ENCODE assay signal across 8 mouse cellular contexts in the genomic region with DNA sequence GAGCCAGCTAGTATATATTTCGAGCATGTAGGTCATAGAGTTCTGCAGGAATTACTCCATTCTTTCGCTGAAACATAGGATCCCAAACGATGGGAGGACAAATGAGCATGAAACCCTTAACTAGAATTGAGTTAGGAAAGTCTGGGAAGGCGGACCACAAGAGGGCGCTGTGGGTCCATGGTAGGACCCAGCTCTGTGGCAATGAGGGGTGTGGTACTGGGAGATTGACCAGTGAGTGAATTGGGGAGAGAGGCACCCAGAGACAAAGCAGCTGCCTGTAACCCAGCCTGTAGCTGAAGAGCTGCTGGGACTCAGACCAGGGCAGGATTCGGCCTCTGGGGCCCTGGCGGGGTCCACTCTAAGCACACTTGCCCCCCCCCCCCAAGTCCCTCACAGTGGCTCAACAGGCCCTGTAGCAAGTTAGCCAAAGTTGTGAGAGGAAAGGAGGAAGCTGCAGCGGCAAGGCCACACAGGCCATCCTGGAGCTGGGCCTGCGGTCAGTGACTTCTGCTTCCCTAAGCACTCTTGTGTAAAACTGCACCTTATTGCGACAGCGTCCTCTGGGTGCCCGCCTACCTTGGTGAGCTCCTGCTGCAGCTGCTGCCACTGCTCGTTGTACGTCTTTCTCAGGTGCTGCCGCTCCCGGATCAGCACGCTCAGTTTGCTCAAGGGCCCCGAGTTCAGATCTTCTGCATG. TPM values are rescaled to one million over a fixed set of nuclear protein-coding genes. Genes with fewer than 3 reads are reported as not detected.
DNase-seq lines count a peak whose midpoint lies in the region; ATAC-seq and TF ChIP-seq lines count a peak whose summit lies in the region.

No protein-coding gene starts in this region.

- no peak overlapping the region; the same call in 1 of the 2 replicates for H3K9ac ChIP-seq in heart, embryonic 11.5 days (ENCODE audit: low read depth, low read length)
- peak overlapping the region; percentile 44 for H3K9ac ChIP-seq in kidney, embryonic 15.5 days
- H3K9ac ChIP-seq in liver, embryonic 13.5 days: no peak overlapping the region
- no peak overlapping the region for H3K9ac ChIP-seq in stomach, embryonic 15.5 days

- H3ac ChIP-seq in C2C12 (ENCODE audit: control insufficient read depth, insufficient read length, low read depth): no peak overlapping the region

- H3K79me3 ChIP-seq in C2C12 (ENCODE audit: low read depth): no peaks in the 10 kb centered on the region

- peaks cover 10% of the 10 kb centered on the region for H3K4me1 ChIP-seq in bone marrow macrophage, adult 2 months (ENCODE audit: control insufficient read depth, insufficient read depth, low read length)
- peaks cover 24% of the 10 kb centered on the region for H3K4me1 ChIP-seq in heart, embryonic 11.5 days (ENCODE audit: control insufficient read depth, insufficient read depth, low read length)
- H3K4me1 ChIP-seq in kidney, embryonic 15.5 days: peaks cover 37% of the 10 kb centered on the region
- H3K4me1 ChIP-seq in liver, embryonic 13.5 days (replicated peaks): peaks cover 23% of the 10 kb centered on the region
- H3K4me1 ChIP-seq in stomach, embryonic 15.5 days: peaks cover 16% of the 10 kb centered on the region

- peak overlapping the region; percentile 99 for H3K27ac ChIP-seq in bone marrow macrophage, adult 2 months (ENCODE audit: insufficient read depth, low read depth, low read length)
- peak overlapping the region; percentile 25; the same call in 1 of the 2 replicates for H3K27ac ChIP-seq in heart, embryonic 11.5 days (ENCODE audit: low read depth, low read length)
- H3K27ac ChIP-seq in kidney, embryonic 15.5 days: peak overlapping the region; percentile 85
- peak overlapping the region; percentile 68 for H3K27ac ChIP-seq in liver, embryonic 13.5 days
- peak overlapping the region; percentile 73 for H3K27ac ChIP-seq in stomach, embryonic 15.5 days

- 32% methylated on average over 18 of the region's 18 CpGs for WGBS in heart, embryonic 11.5 days (ENCODE audit: insufficient replicate concordance)
- whole genome bisulfite sequencing in kidney, embryonic 15.5 days: 36% methylated on average over 18 of the region's 18 CpGs
- WGBS in liver, embryonic 13.5 days (ENCODE audit: insufficient replicate concordance): 4% methylated on average over 18 of the region's 18 CpGs
- WGBS in stomach, embryonic 15.5 days: 36% methylated on average over 18 of the region's 18 CpGs

- H3K4me2 ChIP-seq in heart, embryonic 11.5 days: peak overlapping the region; percentile 74
- peak overlapping the region; percentile 64 for H3K4me2 ChIP-seq in kidney, embryonic 15.5 days
- peak overlapping the region; percentile 43 for H3K4me2 ChIP-seq in liver, embryonic 13.5 days
- H3K4me2 ChIP-seq in stomach, embryonic 15.5 days: peak overlapping the region; percentile 46

- H3K4me3 ChIP-seq in C2C12 (ENCODE audit: insufficient read depth, poor library complexity, severe bottlenecking): no peak overlapping the region
- H3K4me3 ChIP-seq in bone marrow macrophage, adult 2 months (ENCODE audit: insufficient read depth, low read length): peak overlapping the region; percentile 92
- H3K4me3 ChIP-seq in heart, embryonic 11.5 days (ENCODE audit: low read depth, low read length): peak overlapping the region; percentile 43
- peak overlapping the region; percentile 42 for H3K4me3 ChIP-seq in kidney, embryonic 15.5 days (replicated peaks)
- H3K4me3 ChIP-seq in liver, embryonic 13.5 days (replicated peaks): peak overlapping the region; percentile 48
- H3K4me3 ChIP-seq in stomach, embryonic 15.5 days (replicated peaks): peak overlapping the region; percentile 34

- peak; percentile 65 for ATAC-seq in erythroblast, adult 5-6 weeks (replicated peaks; ENCODE audit: low FRiP score, poor library complexity, severe bottlenecking)
- ATAC-seq in heart, embryonic 11.5 days (replicated peaks; ENCODE audit: insufficient number of reproducible peaks, low FRiP score, low TSS enrichment): no peak
- peak; percentile 66 for ATAC-seq in kidney, embryonic 15.5 days (replicated peaks; ENCODE audit: low FRiP score)
- peak; percentile 59 for ATAC-seq in liver, embryonic 13.5 days (ENCODE audit: low read depth)
- peak; percentile 73; the same call in 1 of the 2 replicates for ATAC-seq in stomach, embryonic 15.5 days (ENCODE audit: insufficient read depth, low FRiP score, low read depth)

- peak; percentile 75 for TF ChIP-seq CTCF in C2C12 (IDR thresholded peaks at IDR 0.05; ENCODE audit: control insufficient read depth, insufficient read depth, insufficient read length)
- TF ChIP-seq CTCF in bone marrow macrophage, adult 2 months (IDR thresholded peaks at IDR 0.05; ENCODE audit: low read depth, low read length): peak; percentile 91

- H3K9me3 ChIP-seq in heart, embryonic 11.5 days (replicated peaks; ENCODE audit: control insufficient read depth, low read length): no peaks in the 10 kb centered on the region
- H3K9me3 ChIP-seq in kidney, embryonic 15.5 days (replicated peaks): no peaks in the 10 kb centered on the region
- no peaks in the 10 kb centered on the region for H3K9me3 ChIP-seq in liver, embryonic 13.5 days (replicated peaks)
- H3K9me3 ChIP-seq in stomach, embryonic 15.5 days: no peaks in the 10 kb centered on the region

- peaks cover 6% of the 10 kb centered on the region for H3K36me3 ChIP-seq in C2C12 (ENCODE audit: control insufficient read depth, insufficient read depth)
- H3K36me3 ChIP-seq in heart, embryonic 11.5 days (ENCODE audit: control insufficient read depth, insufficient read depth, low read length): peaks cover 8% of the 10 kb centered on the region
- H3K36me3 ChIP-seq in kidney, embryonic 15.5 days: peaks cover 24% of the 10 kb centered on the region
- peaks cover 19% of the 10 kb centered on the region for H3K36me3 ChIP-seq in liver, embryonic 13.5 days
- peaks cover 16% of the 10 kb centered on the region; the same call in 1 of the 2 replicates for H3K36me3 ChIP-seq in stomach, embryonic 15.5 days

- TF ChIP-seq POLR2A in bone marrow macrophage, adult 2 months (IDR thresholded peaks at IDR 0.05; ENCODE audit: borderline replicate concordance, low read depth, low read length): no peak

- H3K27me3 ChIP-seq in C2C12 (ENCODE audit: control insufficient read depth, insufficient read depth, insufficient read length): no peaks in the 10 kb centered on the region
- H3K27me3 ChIP-seq in heart, embryonic 11.5 days (ENCODE audit: control insufficient read depth, insufficient read depth, low read length): peaks cover 5% of the 10 kb centered on the region; the same call in 1 of the 2 replicates
- no peaks in the 10 kb centered on the region for H3K27me3 ChIP-seq in kidney, embryonic 15.5 days
- H3K27me3 ChIP-seq in liver, embryonic 13.5 days: peaks cover 32% of the 10 kb centered on the region
- H3K27me3 ChIP-seq in stomach, embryonic 15.5 days (replicated peaks): no peaks in the 10 kb centered on the region

- no peaks in the 10 kb centered on the region for H3K79me2 ChIP-seq in C2C12 (ENCODE audit: control insufficient read depth, insufficient read depth)

- DNase-seq in liver, embryonic 13.5 days: peak; percentile 70
- DNase-seq in neural tube, embryonic 10.5 days (ENCODE audit: extremely low spot score, low spot score): peak; percentile 96

RNA-seq across cellular contexts. Expression of a gene that starts 1.4 kb away (rescaled TPM):
- polyA plus RNA-seq in C2C12 (2012; fragmentation: generic; extraction: Trizol): 0.82 TPM
- 238 TPM in 2 replicates for polyA plus RNA-seq in bone marrow macrophage, adult 2 months (2012; ENCODE audit: insufficient read depth, insufficient read length, missing spikeins)
- total RNA-seq in erythroblast, adult 5-6 weeks (2015; ENCODE audit: low replicate concordance): 56.5 and 60.0 TPM in 2 replicates
- total RNA-seq in erythroblast, adult 5-6 weeks (2017; ENCODE audit: low replicate concordance): 24.4 and 31.2 TPM in 2 replicates
- 4.7 and 7.1 TPM in 2 replicates for polyA plus RNA-seq in heart, embryonic 11.5 days (2014; fragmentation: Nextera tagmentation; extraction: Ambion mirVana)
- 14.9 and 18.5 TPM in 2 replicates for polyA plus RNA-seq in kidney, embryonic 15.5 days (2015; fragmentation: Nextera tagmentation; extraction: Ambion mirVana)
- 10.6 and 12.0 TPM in 2 replicates for polyA plus RNA-seq in liver, embryonic 13.5 days (2015; fragmentation: Nextera tagmentation; extraction: Ambion mirVana)
- polyA plus RNA-seq in stomach, embryonic 15.5 days (2015; fragmentation: Nextera tagmentation; extraction: Ambion mirVana): 12.5 and 13.5 TPM in 2 replicates

RNA-seq across cellular contexts. Expression of a gene that starts 15.2 kb away (rescaled TPM):
- polyA plus RNA-seq in C2C12 (2012; fragmentation: generic; extraction: Trizol): 21.5 TPM
- 75.2 and 75.7 TPM in 2 replicates for polyA plus RNA-seq in bone marrow macrophage, adult 2 months (2012; ENCODE audit: insufficient read depth, insufficient read length, missing spikeins)
- total RNA-seq in erythroblast, adult 5-6 weeks (2015; ENCODE audit: low replicate concordance): 3.6 and 7.5 TPM in 2 replicates
- total RNA-seq in erythroblast, adult 5-6 weeks (2017; ENCODE audit: low replicate concordance): 4.5 and 6.6 TPM in 2 replicates
- 12.3 and 12.7 TPM in 2 replicates for polyA plus RNA-seq in heart, embryonic 11.5 days (2014; fragmentation: Nextera tagmentation; extraction: Ambion mirVana)
- polyA plus RNA-seq in kidney, embryonic 15.5 days (2015; fragmentation: Nextera tagmentation; extraction: Ambion mirVana): 16.2 and 20.8 TPM in 2 replicates
- polyA plus RNA-seq in liver, embryonic 13.5 days (2015; fragmentation: Nextera tagmentation; extraction: Ambion mirVana): 2.2 and 2.6 TPM in 2 replicates
- polyA plus RNA-seq in stomach, embryonic 15.5 days (2015; fragmentation: Nextera tagmentation; extraction: Ambion mirVana): 16.3 and 16.4 TPM in 2 replicates

RNA-seq across cellular contexts. Expression of a gene that starts 18.9 kb away (rescaled TPM):
- polyA plus RNA-seq in C2C12 (2012; fragmentation: generic; extraction: Trizol): 63.6 TPM
- polyA plus RNA-seq in bone marrow macrophage, adult 2 months (2012; ENCODE audit: insufficient read depth, insufficient read length, missing spikeins): 70.6 and 73.7 TPM in 2 replicates
- 23.0 and 23.1 TPM in 2 replicates for total RNA-seq in erythroblast, adult 5-6 weeks (2015; ENCODE audit: low replicate concordance)
- total RNA-seq in erythroblast, adult 5-6 weeks (2017; ENCODE audit: low replicate concordance): 29.1 and 33.5 TPM in 2 replicates
- polyA plus RNA-seq in heart, embryonic 11.5 days (2014; fragmentation: Nextera tagmentation; extraction: Ambion mirVana): 16.0 and 23.5 TPM in 2 replicates
- 12.9 and 13.5 TPM in 2 replicates for polyA plus RNA-seq in kidney, embryonic 15.5 days (2015; fragmentation: Nextera tagmentation; extraction: Ambion mirVana)
- 3.8 and 4.1 TPM in 2 replicates for polyA plus RNA-seq in liver, embryonic 13.5 days (2015; fragmentation: Nextera tagmentation; extraction: Ambion mirVana)
- polyA plus RNA-seq in stomach, embryonic 15.5 days (2015; fragmentation: Nextera tagmentation; extraction: Ambion mirVana): 11.6 and 12.5 TPM in 2 replicates

RNA-seq across cellular contexts. Expression of a gene that starts 43.5 kb away (rescaled TPM):
- 55.9 TPM for polyA plus RNA-seq in C2C12 (2012; fragmentation: generic; extraction: Trizol)
- polyA plus RNA-seq in bone marrow macrophage, adult 2 months (2012; ENCODE audit: insufficient read depth, insufficient read length, missing spikeins): 6.2 and 7.5 TPM in 2 replicates
- 2.3 TPM in 1 of 2 replicates, not detected in the other for total RNA-seq in erythroblast, adult 5-6 weeks (2015; ENCODE audit: low replicate concordance)
- total RNA-seq in erythroblast, adult 5-6 weeks (2017; ENCODE audit: low replicate concordance): 2.6 TPM in 2 replicates
- polyA plus RNA-seq in heart, embryonic 11.5 days (2014; fragmentation: Nextera tagmentation; extraction: Ambion mirVana): 13.3 and 15.7 TPM in 2 replicates
- 18.9 and 21.1 TPM in 2 replicates for polyA plus RNA-seq in kidney, embryonic 15.5 days (2015; fragmentation: Nextera tagmentation; extraction: Ambion mirVana)
- 3.8 and 4.2 TPM in 2 replicates for polyA plus RNA-seq in liver, embryonic 13.5 days (2015; fragmentation: Nextera tagmentation; extraction: Ambion mirVana)
- 16.4 and 20.1 TPM in 2 replicates for polyA plus RNA-seq in stomach, embryonic 15.5 days (2015; fragmentation: Nextera tagmentation; extraction: Ambion mirVana)

RNA-seq across cellular contexts. Expression of a gene that starts 45.6 kb away (rescaled TPM):
- polyA plus RNA-seq in C2C12 (2012; fragmentation: generic; extraction: Trizol): 46.9 TPM
- 13.3 and 17.6 TPM in 2 replicates for polyA plus RNA-seq in bone marrow macrophage, adult 2 months (2012; ENCODE audit: insufficient read depth, insufficient read length, missing spikeins)
- 1.5 and 4.2 TPM in 2 replicates for total RNA-seq in erythroblast, adult 5-6 weeks (2015; ENCODE audit: low replicate concordance)
- total RNA-seq in erythroblast, adult 5-6 weeks (2017; ENCODE audit: low replicate concordance): 4.2 and 4.8 TPM in 2 replicates
- polyA plus RNA-seq in heart, embryonic 11.5 days (2014; fragmentation: Nextera tagmentation; extraction: Ambion mirVana): 11.3 and 15.6 TPM in 2 replicates
- polyA plus RNA-seq in kidney, embryonic 15.5 days (2015; fragmentation: Nextera tagmentation; extraction: Ambion mirVana): 38.9 and 41.1 TPM in 2 replicates
- polyA plus RNA-seq in liver, embryonic 13.5 days (2015; fragmentation: Nextera tagmentation; extraction: Ambion mirVana): 10.3 and 11.5 TPM in 2 replicates
- polyA plus RNA-seq in stomach, embryonic 15.5 days (2015; fragmentation: Nextera tagmentation; extraction: Ambion mirVana): 35.5 and 38.3 TPM in 2 replicates

Comparison
In these comparisons a context has a peak if more than half of its experiments do, and no peak if none do; other contexts are left out.
1. H3K27ac ChIP-seq: peak in every context shown above with its lines; median percentile 99 in bone marrow macrophage, adult 2 months; 85 in kidney, embryonic 15.5 days; 73 in stomach, embryonic 15.5 days; 68 in liver, embryonic 13.5 days; 25 in heart, embryonic 11.5 days.
2. RNA of a gene that starts 1.4 kb away (polyA plus RNA-seq): 238 TPM in bone marrow macrophage, adult 2 months; 14.9 to 18.5 TPM in kidney, embryonic 15.5 days, 12.5 to 13.5 TPM in stomach, embryonic 15.5 days, 10.6 to 12.0 TPM in liver, embryonic 13.5 days, 4.7 to 7.1 TPM in heart, embryonic 11.5 days and 0.82 TPM in C2C12 (single experiment); every median in the first group is over 10 times any median in the second.
3. Peak in every context shown above with its lines, with median percentiles within 50 percentile points of each other: H3K4me2 ChIP-seq.